Mouse (Mus musculus) left cerebral cortex, postnatal 4 days (tissue): Measurements from ENCODE around the gene Pcx. TPM values are rescaled to one million over a fixed set of nuclear protein-coding genes. Genes with fewer than 3 reads are reported as not detected.
A peak's percentile ranks its signal among the peaks of the same experiment; 100 is the strongest.

Source experiments
- DNase-seq: peaks from one replicate; pipeline ENCODE4 v3.0.0-alpha.2; 2022
- intact Hi-C: fragments of 180-260 bp; cut with DNase I; formaldehyde crosslinking; loops from one replicate; pipeline ENCODE4 v1.15.1; 2025
- total RNA-seq, 2 experiments: library from RNA; stranded (reverse); gene quantifications; 2 replicates each; pipeline ENCODE4 v1.2.3; 2021

The Pcx gene
- 10 to 100 TPM; 42.6 to 44.2 TPM for total RNA-seq

GRCm38 (mm10) chr19:4509986-4510963, at the start of gene Pcx:
Pcx (plus strand) TSS chr19:4510472.
- DNase-seq = peak; percentile 99
- intact Hi-C loops = no loop called here

- intact Hi-C loops = no loop called here
Measured at GRCm38 (mm10) chr19:4461981-4462380, 48.3 kb upstream of the Pcx start.

GRCm38 (mm10) chr19:4464666-4465065, 45.6 kb upstream of the Pcx start:
- DNase-seq = no peak
- intact Hi-C loops = no loop called here

More at GRCm38 (mm10) chr19:4461981-4462380, 48.3 kb upstream of the Pcx start:
- DNase-seq = no peak

GRCm38 (mm10) chr19:4468363-4468762, 41.9 kb upstream of the Pcx start:
- intact Hi-C loops = no loop called here
- DNase-seq = peak; percentile 29

- no peak for DNase-seq
- intact Hi-C loops = no loop called here
Measured at GRCm38 (mm10) chr19:4473549-4473948, 36.7 kb upstream of the Pcx start.

GRCm38 (mm10) chr19:4474739-4475138, 35.5 kb upstream of the Pcx start:
- no peak for DNase-seq
- intact Hi-C loops = no loop called here

- intact Hi-C loops = no loop called here
- no peak for DNase-seq
Measured at GRCm38 (mm10) chr19:4475224-4475925, 34.9 kb upstream of the Pcx start.

- intact Hi-C loops = no loop called here
- peak; percentile 51 for DNase-seq
Measured at GRCm38 (mm10) chr19:4476601-4477257, 33.5 kb upstream of the Pcx start.

- intact Hi-C loops = no loop called here
- peak; percentile 39 for DNase-seq
Measured at GRCm38 (mm10) chr19:4477345-4478189, 32.7 kb upstream of the Pcx start, which contains the start of gene Syt12. Syt12 (minus strand) TSS chr19:4477447.

- intact Hi-C loops = no loop called here
- DNase-seq = no peak
Measured at GRCm38 (mm10) chr19:4478190-4478516, 32.1 kb upstream of the Pcx start.

- intact Hi-C loops = no loop called here
- no peak for DNase-seq
Measured at GRCm38 (mm10) chr19:4480041-4480440, 30.2 kb upstream of the Pcx start.

- intact Hi-C loops = no loop called here
- no peak for DNase-seq
Measured at GRCm38 (mm10) chr19:4481326-4481725, 28.9 kb upstream of the Pcx start.

- no peak for DNase-seq
- intact Hi-C loops = no loop called here
Measured at GRCm38 (mm10) chr19:4482111-4482859, 28.0 kb upstream of the Pcx start.

GRCm38 (mm10) chr19:4485006-4485405, 25.3 kb upstream of the Pcx start:
- intact Hi-C loops = no loop called here
- DNase-seq = no peak

- peak; percentile 36 for DNase-seq
- intact Hi-C loops = no loop called here
Measured at GRCm38 (mm10) chr19:4487877-4488276, 22.4 kb upstream of the Pcx start.

- no peak for DNase-seq
- intact Hi-C loops = no loop called here
Measured at GRCm38 (mm10) chr19:4491080-4491695, 19.1 kb upstream of the Pcx start.

GRCm38 (mm10) chr19:4492526-4493296, 17.6 kb upstream of the Pcx start:
- intact Hi-C loops = no loop called here
- DNase-seq = peak; percentile 94

GRCm38 (mm10) chr19:4494707-4495106, 15.6 kb upstream of the Pcx start:
- no peak for DNase-seq
- intact Hi-C loops = loop anchor here (5.0 kb wide), 2 partner anchors 123 to 248 kb away; partner anchors contain the start of gene Lrfn4
